Mouse (Mus musculus): ENCODE results near the gene Zbtb20. TPM values are rescaled to one million over a fixed set of nuclear protein-coding genes. Genes with fewer than 3 reads are reported as not detected.

Zbtb20 gene
- total RNA-seq, 2 experiments from 2014 or later: 99.2 to 123 TPM

DNA sequence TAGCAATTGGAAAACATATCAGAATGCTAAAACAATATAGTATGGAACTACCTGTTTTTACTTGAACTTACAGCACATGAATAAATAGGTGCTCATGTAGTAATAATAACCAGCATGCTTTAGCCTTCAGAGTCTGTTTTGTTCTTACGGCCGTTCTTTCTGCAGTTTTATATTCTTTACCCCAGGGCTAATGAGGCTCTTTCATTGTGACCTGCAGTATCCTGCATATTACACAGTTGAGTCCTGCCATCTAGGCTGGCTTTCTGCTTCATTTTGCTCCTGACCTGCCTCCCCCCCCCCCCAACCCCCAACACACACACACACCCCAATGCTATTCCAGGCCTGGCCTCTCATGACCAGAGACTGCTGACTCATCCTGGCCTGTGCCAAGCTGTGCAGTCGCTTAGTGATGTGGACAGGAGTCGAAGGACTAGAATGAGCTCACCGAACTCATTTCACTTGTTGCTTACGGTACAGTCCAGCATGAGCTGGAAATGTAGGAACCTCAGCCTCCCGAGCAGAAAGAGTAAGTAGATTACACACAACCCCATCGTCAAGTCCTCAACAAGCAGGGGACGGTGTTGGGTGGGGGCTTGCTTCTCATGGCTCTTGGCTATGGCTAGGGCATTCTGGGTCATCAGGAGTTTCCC is 487.1 kb downstream of the Zbtb20 start:
- peak; percentile 90 for DNase-seq

DNA sequence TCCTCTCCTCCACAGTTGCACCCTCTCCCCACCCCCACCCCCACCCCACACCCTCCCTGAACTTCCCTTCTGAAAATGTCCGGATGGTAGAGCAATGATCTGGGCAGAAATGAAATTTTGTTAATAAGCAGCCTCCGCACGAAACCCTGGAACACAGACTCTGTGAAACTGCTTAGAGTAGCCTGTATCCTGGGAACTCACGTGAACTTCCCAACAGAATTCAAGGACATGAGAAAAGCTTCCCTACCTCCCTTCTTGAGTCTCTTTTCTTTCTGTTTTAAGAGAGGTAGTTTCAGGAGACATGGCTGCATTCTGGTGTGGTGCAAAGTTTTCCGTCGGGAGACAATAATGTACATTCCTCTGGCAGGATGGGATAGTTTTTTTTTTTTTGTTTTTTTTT is 487.6 kb downstream of the Zbtb20 start:
- peak; percentile 34 for DNase-seq

- peak; percentile 78 for DNase-seq
These were observed 488.3 kb downstream of the Zbtb20 start for GRCm38 (mm10) chr16:43363751-43364515.

GRCm38 (mm10) chr16:43364516-43364910 is 488.8 kb downstream of the Zbtb20 start:
- no peak for DNase-seq

GRCm38 (mm10) chr16:43365277-43365676 is 489.6 kb downstream of the Zbtb20 start:
- DNase-seq: no peak

- DNase-seq: no peak
These were observed 494.9 kb downstream of the Zbtb20 start for GRCm38 (mm10) chr16:43370496-43371020.

- no peak for DNase-seq
These were observed 501.1 kb downstream of the Zbtb20 start for GRCm38 (mm10) chr16:43376782-43377181.

GRCm38 (mm10) chr16:43379351-43380325 is 504.0 kb downstream of the Zbtb20 start:
- no peak for DNase-seq

GRCm38 (mm10) chr16:43381183-43381582 is 505.5 kb downstream of the Zbtb20 start:
- DNase-seq: no peak

DNA sequence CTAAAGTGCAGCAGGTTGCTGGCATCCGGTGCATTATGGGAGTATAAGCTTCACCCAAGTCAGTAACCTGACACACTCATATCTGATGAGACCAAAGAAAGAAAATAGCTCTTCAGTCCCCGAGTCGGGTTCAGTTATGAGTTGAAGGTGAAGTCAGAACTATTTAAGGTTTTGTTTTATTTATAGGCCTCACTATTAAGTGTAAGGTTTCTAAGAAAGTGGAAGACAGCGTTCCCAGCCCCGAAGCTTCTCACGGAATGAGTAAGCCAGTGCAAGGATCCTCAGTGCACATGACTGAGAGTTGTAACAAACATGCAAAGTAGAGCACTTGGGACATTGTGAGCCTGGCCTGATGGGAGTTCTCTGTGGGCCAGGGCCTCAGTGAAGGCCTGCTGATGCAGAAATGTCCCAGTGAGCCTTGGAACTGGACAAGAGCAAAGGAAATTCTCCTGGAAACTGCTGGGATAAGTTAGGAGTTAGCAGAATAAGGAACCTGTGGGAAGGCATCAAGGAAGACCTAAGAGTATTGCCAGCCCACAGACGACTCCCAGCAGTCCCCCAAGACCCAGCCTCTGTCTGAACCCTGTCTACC is 507.6 kb downstream of the Zbtb20 start:
- DNase-seq: no peak

DNA sequence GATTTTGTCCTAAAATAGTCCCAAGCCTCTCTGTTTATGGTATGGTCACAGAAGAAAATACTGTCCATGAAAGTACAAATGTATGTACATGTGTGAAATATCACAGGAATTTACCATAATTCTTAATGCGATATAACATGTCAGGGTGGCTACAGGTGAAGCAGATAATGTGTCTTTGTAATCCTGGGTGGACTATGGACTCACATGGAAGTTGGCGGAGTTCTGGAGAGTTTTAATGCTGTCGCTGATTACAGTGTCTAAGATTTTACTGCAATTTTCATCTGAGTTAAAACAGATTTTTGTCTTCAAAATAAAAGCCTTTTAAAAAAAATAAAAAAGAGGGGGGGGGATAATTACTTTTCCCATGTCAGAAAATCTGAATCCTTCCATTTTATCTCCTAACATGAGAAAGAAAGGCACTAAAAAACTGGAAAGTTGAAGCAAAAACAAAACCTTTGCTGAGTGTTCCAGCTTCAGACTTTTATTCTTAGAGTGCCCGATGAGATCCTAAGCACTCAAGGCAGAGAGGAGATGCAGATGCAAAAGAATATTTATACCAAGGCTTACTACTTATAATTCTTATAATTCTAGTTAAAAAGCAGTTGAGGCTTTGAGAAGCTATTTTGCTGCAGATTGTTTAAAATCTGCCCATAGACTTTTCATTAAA is 509.4 kb downstream of the Zbtb20 start:
- DNase-seq: no peak

GRCm38 (mm10) chr16:43385620-43386210 is 510.0 kb downstream of the Zbtb20 start:
- no peak for DNase-seq

DNA sequence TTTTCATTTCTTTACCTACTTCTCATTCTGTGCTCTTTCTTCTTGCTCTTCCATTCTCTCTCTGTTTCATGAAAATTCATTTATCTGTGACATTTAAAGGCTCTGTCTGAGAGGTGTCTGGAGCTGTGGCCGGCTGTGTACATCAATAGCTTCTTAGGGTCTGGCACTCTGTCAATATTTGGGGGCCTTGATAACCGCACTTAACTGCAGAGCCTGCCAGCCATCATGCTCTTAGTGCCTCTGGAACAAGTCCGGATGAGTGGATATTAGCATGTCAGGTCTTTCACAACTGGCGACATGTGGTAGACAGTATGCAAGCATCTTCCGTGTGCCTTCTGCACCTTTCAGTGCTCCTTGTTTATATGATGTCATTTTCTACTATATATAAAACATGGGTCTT is 510.7 kb downstream of the Zbtb20 start:
- no peak for DNase-seq

DNA sequence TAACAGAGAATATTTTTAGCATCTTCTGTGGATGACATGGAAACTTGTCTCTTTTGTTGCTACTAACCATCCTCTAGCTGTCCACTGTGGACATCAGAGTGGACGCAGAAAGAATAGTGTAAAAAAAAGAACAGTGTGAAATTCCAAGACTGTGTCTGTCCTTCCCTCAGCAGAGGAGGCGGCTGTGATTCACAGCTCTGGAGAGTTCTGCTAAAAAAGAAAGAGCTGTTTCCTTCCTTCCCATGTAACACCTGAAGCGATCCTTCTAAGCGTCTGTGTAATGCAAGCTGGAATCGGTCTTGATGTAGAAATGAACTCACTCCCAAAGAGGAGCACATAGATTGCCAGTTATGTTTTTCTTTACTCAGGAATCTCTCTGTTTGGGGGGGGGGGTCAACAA is 512.7 kb downstream of the Zbtb20 start:
- no peak for DNase-seq

DNA sequence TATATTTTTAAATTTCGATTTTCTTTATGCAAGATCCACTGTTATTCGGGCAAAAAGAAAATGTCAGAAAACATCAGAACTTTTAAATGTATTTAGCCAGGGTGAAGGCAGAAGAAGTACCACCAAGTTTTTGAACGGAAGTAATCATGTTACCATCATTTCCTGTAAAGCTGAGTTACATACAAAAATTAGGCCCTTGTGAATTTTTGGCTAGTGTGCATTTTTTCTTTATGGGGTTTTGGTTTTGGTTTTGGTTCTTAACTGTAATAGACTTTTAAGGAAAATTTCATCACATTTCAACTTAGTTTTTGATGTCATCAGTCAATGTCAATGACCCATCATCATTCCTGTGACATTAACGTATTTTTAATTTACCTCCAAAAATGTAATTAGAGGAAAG is 514.7 kb downstream of the Zbtb20 start:
- no peak for DNase-seq

DNA sequence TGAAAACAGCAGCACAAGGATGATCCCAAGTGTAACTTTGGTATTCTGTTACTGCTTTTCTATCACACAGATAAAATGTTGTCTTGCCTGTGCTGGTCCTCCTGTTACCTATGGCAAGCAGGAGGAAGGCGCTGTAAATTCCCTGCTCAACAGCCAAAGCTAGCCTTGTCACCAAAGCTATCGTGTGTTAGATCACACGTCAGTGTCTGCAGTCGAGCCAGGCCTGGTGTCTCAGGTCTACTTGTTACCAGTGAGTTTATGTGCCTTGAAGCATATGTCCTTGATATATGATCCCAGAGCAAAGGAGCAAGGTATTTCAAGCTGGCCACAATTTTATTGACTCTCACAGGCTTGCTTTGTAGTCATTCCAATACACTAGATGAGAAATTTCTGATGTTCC is 517.7 kb downstream of the Zbtb20 start:
- no peak for DNase-seq

DNA sequence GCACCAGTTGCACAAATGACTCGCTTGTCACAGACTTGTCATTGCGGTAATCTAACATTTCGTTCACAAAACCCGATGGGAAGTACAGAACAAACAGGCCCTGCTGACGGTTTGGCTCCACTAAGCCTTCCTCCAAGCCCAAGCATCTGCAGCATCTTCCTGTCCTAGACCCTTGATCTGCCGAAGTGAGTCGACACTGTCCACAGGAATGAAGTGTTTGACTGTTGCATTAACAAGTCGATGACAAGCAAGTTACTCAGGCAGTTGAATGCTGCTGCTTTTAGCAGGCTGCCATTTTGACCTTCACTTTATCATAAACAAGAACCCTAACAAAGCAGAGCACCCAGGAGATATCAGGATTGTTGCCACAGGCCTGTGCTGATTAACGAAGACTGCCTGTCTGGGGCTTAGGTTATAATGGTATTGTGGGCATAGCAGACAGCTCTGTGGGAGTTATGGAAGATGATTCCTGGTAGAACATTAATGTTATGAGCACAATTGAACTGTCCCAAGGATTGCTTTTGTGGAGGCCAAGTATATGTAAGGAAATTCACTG is 518.4 kb downstream of the Zbtb20 start:
- no peak for DNase-seq

DNA sequence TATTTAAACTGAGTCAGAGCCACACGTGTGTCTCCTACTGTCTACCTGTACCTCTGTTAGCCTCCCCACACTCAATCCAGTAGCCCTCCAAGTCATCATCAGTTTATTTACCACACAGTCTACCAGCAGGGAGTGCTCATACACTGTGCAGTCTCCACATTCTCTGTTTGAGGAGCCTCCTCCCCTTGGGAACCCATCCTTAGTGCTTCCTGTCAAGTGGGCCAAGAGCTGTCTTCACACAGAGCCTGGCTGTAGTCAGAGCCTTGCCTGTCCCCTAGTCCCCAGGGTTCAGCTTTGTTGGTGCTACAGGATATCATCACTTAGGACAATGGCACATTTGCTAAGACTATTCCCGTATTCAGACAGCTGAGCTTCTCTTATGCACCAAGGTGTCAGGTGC is 519.1 kb downstream of the Zbtb20 start:
- no peak for DNase-seq

- no peak for DNase-seq
These were observed 521.4 kb downstream of the Zbtb20 start for GRCm38 (mm10) chr16:43396849-43397628.

All from adrenal gland, postnatal 10 days (tissue).